Mouse (Mus musculus) spleen, adult 18-20 months (tissue): ENCODE measurements around the gene Gm45717.

Source experiments
- DNase-seq, 2 experiments: peaks; one replicate each; pipeline ENCODE4 v3.0.0; 2022; ENCODE audit warnings: mixed read lengths in 2 of 2

Gene Gm45717

DNA sequence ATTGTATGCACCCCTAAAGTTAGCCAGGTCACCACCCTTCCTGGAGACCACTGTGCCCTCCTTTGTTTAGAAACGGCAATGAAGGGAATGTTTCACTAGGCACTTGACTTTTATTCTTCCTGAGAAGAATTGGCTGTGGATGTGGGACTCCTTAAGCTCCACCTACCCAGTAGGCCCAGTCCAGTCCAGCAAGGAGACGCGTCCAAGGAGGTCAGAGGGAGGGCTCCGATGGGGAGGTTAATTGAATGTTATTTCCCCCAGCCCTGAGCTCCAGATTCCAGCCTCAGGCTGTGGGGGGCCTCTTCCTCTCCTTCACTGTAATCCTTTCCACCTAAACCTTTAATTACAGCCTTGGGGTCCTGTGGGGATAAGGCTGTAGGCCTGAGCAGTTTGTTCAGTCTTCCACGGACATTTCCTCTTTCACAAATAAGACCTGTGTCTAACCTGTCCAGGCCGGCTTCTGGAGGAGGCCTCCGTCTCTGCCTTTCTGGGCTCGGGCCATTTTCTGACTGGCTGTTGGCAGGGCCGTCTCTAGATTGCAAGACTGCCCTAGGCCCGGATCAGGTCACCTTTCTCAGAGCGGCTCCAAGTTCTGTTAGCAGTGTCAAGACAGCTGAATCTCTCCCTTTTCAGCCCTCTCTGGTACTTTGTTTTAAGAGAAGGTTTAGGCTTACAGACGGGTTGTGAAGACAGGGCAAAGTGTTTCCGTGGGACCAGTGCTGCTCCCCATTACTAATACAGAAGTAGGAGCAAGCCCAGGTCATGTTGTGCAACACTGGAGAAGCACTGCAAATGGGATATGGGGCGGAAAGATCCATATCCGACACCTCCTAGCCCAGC, 53.5 kb downstream of the Gm45717 start:
- no peak for DNase-seq

- no peak for DNase-seq
Observed at GRCm38 (mm10) chr7:140900220-140900619, 55.5 kb downstream of the Gm45717 start, which contains the start of gene Cox8b. TSS of gene Cox8b (minus strand) at chr7:140900446.
